Mouse (Mus musculus) embryo, embryonic 11 days (tissue): ENCODE measurements around the gene Lgmn.

ENCODE experiments used
- DNase-seq: peaks from one replicate; pipeline ENCODE4 v3.0.0-alpha.2; 2015

The Lgmn gene

GRCm38 (mm10) chr12:102432238-102432637 is 7.4 kb downstream of the Lgmn start:
- no peak for DNase-seq

DNA sequence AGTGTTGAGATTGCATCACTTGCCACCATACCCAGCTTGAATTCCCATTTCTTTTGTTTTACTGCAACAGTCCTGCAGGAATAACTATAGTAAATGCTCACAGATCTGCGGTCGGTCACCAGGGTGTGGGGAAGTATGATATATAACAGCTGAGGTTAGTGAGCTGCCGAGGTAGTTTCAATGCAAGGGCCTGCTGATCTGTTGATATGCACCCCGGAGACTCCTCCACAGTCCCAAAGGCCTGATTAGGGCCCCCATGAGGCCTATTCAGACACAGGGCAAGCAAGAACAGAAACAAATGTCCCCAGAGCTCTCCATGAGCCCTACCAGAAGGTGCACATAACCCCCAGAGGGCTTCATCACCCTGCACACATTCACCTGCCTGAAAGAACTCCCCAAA is 9.4 kb downstream of the Lgmn start:
- no peak for DNase-seq

DNA sequence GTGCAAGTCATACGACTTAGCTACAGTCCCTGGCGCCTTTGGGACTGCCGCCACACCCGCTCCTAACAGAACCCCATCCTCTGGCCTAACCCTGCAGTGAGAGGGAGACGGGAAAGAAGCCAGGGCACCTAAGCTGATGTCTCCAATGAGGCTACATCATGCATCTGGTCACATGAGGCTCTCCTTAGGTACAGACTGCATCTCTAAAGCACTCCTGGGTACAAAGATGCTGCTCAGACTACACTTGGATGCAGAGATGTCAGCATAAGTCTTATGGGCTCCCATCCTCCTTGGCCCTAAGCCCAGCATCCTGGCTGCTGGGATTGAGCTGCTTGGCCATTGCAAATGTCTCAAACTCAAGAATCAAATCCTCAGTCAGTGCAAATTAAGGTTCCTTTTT is 10.0 kb downstream of the Lgmn start:
- DNase-seq, result no peak

GRCm38 (mm10) chr12:102426285-102426684 is 13.3 kb downstream of the Lgmn start:
- no peak for DNase-seq

GRCm38 (mm10) chr12:102425048-102425578 is 14.5 kb downstream of the Lgmn start:
- no peak for DNase-seq

DNA sequence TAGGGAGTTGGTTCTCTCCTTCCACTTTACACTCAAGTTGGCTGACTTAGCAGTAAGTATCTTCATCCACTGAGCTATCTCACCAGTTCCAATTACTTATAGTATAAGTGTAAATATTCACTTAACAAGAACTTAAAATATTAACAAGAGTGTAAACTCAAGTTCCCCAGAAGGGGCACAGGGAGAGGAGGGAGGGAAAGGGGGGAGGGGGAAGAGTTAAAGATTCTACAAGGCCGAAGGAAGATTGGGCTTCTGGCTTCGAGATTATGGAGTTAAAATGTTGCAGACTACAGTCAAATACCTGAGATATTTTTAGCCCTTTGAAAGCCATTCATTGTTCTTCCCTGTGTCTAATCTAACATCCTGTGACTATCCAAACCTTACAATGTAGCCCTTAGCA is 15.2 kb downstream of the Lgmn start:
- DNase-seq, result no peak

- DNase-seq, result no peak
Observed at GRCm38 (mm10) chr12:102423625-102424024, 16.0 kb downstream of the Lgmn start.

GRCm38 (mm10) chr12:102422623-102423320 is 16.8 kb downstream of the Lgmn start:
- DNase-seq, result no peak

DNA sequence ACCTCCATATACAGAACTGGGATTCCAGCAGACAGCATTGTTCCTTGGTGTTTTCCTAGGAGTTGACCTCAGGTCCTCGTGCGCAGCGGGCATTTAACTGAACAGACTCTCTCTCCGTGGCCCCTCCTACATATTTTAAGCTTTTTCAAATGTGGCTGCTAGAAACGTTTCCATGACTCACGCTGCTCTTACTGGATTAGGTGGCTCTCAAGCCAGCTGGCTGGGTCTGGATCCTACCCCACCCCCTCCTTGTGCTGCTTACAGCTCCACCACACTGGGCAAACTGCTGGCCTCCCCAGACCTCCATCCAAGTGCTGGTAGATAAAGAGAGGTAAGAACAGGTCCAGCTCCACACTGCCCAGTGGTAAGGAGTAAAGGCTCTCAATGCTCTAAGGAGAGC is 17.5 kb downstream of the Lgmn start:
- DNase-seq, result no peak

GRCm38 (mm10) chr12:102420168-102420890 is 19.3 kb downstream of the Lgmn start:
- DNase-seq, result no peak

DNA sequence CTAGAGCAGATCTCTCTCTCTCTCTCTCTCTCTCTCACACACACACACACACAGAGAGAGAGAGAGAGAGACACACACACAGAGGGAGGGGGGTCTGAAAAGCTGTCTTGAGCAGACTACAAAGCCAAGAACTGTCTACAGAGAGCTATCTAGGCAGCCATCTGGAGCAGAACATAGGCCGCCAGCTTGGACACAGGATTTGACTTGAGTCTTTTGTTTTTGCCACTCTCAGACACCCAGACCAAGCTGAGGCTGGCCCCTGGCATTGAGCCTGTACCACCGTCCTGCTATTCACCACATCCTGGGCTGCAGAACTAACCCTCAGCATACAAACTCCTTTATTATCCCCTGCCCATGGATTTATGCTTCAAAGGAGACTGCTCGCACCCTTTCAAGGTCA is 20.1 kb downstream of the Lgmn start:
- no peak for DNase-seq

- no peak for DNase-seq
Observed at GRCm38 (mm10) chr12:102417701-102418100, 21.9 kb downstream of the Lgmn start.

DNA sequence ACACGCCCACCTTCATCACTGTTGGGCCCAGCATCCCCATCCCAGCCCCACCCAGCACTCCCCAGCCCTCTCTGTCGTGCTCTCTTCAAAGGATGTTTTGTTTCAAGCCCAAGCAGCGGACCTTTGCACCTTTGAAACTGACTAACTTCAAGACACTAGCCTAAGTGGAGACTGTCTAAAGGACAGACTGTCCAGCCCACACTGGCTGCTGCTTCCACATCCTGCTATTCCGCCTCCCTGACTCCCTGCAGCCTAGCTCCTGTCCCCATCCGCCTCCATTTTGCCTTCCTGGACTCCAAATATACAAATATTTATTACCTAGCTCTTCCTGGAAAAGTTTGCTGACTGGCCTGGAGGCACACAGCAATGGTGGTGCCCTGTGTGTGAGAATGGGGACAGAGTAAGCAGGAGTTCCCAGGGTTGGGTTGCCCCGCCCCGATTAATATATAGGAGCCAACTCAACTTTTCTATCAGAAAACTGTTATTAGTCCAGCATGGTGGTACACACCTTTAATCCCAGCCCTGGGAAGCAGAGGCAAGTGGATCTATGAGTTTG is 22.6 kb downstream of the Lgmn start:
- DNase-seq, result no peak

- no peak for DNase-seq
Observed at GRCm38 (mm10) chr12:102416391-102416837, 23.2 kb downstream of the Lgmn start.

DNA sequence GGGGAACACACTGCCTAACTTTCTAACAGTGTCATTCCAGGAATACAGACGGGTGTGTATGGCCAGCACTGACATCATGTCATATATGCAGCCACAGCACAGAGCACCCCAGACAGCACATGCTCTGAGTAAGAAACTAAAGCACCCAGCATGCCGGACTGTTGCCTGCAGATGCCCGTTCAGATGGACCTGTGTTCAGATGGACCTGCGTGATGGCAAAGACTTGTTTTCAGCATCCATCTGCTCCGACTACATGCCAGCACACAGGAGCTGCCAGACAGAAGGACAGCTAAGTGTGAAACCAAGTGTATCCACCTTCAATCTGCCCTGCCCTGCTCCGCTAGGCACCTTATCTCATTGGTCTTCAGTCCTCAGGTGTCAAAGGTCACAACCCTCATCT is 24.9 kb downstream of the Lgmn start:
- DNase-seq, result no peak

- DNase-seq, result no peak
Observed at GRCm38 (mm10) chr12:102413171-102413570, 26.4 kb downstream of the Lgmn start.

GRCm38 (mm10) chr12:102398588-102398987 is 41.0 kb downstream of the Lgmn start:
- DNase-seq, result no peak

DNA sequence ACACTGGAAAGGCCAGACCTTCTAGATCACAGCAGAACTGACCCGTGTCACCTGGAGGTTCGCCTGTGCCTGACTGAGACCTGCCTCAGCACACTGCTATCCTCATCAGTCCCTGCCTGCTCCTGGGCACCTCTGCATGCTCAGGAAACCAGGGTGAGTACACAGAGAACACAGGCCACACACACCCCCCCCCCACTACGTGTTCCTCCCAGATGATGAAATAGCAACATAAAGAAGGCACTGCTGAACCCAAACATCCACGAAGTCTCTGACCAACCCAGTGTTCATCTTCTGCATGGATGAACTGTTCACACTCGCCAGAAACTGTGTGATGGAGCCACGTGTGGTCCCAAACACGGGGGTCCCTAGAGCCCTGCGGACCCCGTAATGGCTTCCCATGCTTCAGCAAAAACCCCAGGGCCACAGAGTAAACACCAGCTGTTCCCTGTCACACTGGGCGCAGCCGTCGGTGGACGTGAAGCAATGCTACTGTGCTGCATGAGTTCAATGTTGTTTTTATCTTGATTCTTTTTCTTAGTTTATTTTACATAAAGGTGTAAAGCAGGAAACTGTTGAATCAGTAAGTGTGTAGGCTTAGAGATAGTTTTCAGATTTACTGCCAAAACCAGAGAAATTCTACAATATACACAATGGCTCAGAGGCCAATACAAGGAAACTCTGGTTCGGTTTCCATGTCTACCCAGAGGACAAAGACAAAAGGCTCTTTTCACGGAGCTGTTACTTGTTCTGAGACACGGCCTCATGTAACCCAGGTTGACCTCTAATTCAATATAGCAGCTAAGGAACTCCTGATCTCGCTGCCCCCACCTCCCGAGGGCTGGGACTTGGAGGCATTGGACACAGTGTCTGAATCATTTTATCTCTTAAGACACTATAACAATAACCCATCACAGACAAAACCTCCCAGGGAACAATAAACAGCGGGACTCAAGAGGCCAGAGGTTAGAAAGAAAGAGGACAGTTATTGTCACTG is 43.3 kb downstream of the Lgmn start:
- DNase-seq, result peak; percentile 63

DNA sequence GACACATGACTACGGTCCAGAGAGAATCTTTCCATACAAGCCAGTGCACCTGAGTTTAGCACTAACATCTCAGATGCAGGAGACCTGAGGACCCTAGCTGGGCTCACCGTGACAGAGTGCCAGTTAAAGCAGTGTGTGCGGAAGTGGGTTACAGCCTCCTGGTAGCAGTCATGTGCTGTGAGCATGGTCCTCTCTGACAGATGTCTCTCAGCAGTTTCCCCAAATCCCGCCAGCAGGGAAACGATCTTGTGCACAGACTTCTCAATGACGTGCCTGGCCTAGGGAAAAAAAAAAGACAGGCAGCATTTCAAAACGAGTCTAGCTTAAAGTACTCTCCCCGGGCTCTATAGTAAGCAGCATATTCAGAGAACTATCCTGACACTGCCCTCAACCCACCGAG is 44.1 kb downstream of the Lgmn start:
- DNase-seq, result no peak

- DNase-seq, result no peak
Observed at GRCm38 (mm10) chr12:102394496-102394895, 45.1 kb downstream of the Lgmn start.

GRCm38 (mm10) chr12:102391982-102392381 is 47.6 kb downstream of the Lgmn start:
- peak; percentile 27 for DNase-seq

- no peak for DNase-seq
Observed at GRCm38 (mm10) chr12:102391109-102391508, 48.5 kb downstream of the Lgmn start.

DNA sequence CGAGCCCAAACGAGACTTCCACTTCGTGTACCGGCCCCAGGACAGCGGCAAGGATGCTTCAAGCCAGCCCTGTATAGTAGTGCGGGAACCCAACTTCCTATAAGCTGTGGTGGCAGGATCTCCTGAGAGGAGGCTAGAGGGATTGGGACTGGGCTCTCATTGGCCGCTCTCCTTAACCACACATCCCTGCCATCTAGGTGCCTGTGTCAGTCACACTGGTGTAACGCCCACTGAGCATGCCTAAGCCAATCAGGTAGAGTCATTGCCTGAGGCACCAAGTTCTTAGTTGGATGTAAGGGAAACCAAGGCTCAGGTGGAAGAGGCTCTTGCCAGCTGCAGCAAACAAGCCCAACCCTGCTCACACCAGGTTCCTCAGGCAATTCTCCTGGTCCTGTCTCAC is 49.6 kb downstream of the Lgmn start:
- peak; percentile 6 for DNase-seq
